Mouse (Mus musculus): ENCODE measurements around the gene Erich2.

DNA sequence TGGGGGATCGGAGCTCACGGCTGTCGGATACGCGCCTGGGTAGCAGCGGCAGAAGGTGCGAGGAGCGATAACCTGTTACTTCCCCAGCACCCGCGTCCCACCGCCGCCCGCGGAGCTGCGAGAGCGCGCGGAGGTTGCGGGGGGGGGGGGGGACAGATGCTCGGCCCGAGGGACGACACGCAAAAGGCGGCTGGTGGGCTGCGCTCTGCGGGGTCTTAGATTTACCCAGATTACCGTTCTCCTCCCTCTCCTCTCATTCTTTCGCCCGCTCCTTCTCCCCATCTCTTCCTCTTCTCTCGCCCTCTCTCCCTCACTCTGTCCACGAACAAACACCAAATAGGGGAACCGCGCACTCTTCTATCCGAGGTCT lies 54.0 kb downstream of the Erich2 start:
- no peak for TF ChIP-seq CTCF (IDR thresholded peaks at IDR 0.05; ENCODE audit: low read depth)
- no peak for TF ChIP-seq EP300 (optimal IDR thresholded peaks at IDR 0.05)
